Mouse (Mus musculus) heart, embryonic 11.5 days (tissue): Measurements from ENCODE around the gene Herpud1. TPM values are rescaled to one million over a fixed set of nuclear protein-coding genes. Genes with fewer than 3 reads are reported as not detected.

ENCODE experiments used
- ATAC-seq: fragments of 200-750 bp; cut with Nextera tagmentation; replicated peaks from 2 replicates; pipeline ENCODE4 v1.8.0; 2017; ENCODE audit warnings: moderate library complexity; ENCODE audit not compliant: insufficient number of reproducible peaks, low FRiP score, low TSS enrichment
- H3K27ac ChIP-seq: fragments of 300-500 bp; sonication (generic); 2 replicates; pipeline ENCODE4 v1.5.1; 2014; ENCODE audit warnings: mild to moderate bottlenecking, low read depth, low read length
- H3K27me3 ChIP-seq: fragments of 300-500 bp; sonication (generic); 2 replicates; pipeline ENCODE4 v1.6.1; 2014; ENCODE audit warnings: mild to moderate bottlenecking, low read length, mixed read lengths; ENCODE audit not compliant: control insufficient read depth, insufficient read depth
- H3K36me3 ChIP-seq: fragments of 300-500 bp; sonication (generic); 2 replicates; pipeline ENCODE4 v1.6.1; 2014; ENCODE audit warnings: mild to moderate bottlenecking, low read length, moderate library complexity, mixed read lengths; ENCODE audit not compliant: control insufficient read depth, insufficient read depth
- H3K4me1 ChIP-seq: fragments of 300-500 bp; sonication (generic); 2 replicates; pipeline ENCODE4 v1.6.1; 2014; ENCODE audit warnings: low read length; ENCODE audit not compliant: control insufficient read depth, insufficient read depth
- H3K4me2 ChIP-seq: fragments of 300-500 bp; sonication (generic); 2 replicates; pipeline ENCODE4 v1.6.1; 2014; ENCODE audit warnings: mild to moderate bottlenecking, moderate library complexity
- H3K4me3 ChIP-seq: fragments of 300-500 bp; sonication (generic); 2 replicates; pipeline ENCODE4 v1.5.1; 2014; ENCODE audit warnings: low read depth, low read length
- H3K9ac ChIP-seq: fragments of 300-500 bp; sonication (generic); 2 replicates; pipeline ENCODE4 v1.6.1; 2014; ENCODE audit warnings: mild to moderate bottlenecking, low read depth, low read length, moderate library complexity
- H3K9me3 ChIP-seq: fragments of 300-500 bp; sonication (generic); replicated peaks from 2 replicates; pipeline ENCODE4 v1.6.1; 2016; ENCODE audit warnings: low read length; ENCODE audit not compliant: control insufficient read depth
- WGBS: fragments of 180-500 bp; shearing (Covaris S2); extraction: QIAGEN DNeasy Blood & Tissue Kit; methylation state at CpG from one replicate; pipeline ENCODE4 v1.1.7; 2014; ENCODE audit not compliant: insufficient replicate concordance; 5-methylcytosine and 5-hydroxymethylcytosine counted together
- polyA plus RNA-seq: library from polyadenylated mRNA; unstranded; fragments of >200 nt; fragmentation: Nextera tagmentation; extraction: Ambion mirVana; gene quantifications from 2 replicates; pipeline ENCODE4 v1.2.1, GENCODE M21; 2014

The Herpud1 gene
- polyA plus RNA-seq, 1 experiment from 2014 or later, result 80.5 TPM

DNA sequence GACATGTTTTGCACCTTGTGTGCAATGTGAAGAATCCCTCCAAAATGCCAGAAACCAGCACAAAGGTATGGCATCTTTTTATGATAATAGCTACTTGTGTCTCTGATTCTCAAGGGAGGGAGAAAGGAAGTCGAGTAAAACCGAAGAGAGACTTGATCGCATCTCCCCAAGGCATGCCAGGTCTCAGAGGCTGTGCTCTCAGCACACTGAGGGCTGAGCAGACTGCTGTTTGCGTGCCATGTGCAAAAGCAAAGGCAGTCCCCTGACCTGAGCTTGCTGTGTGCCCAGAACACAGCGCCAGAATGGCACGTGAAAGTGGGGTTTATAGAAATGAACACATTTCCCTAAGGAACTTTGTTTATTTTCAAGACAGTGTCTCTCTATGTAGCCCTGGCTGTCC lies 3.3 kb downstream of the Herpud1 start:
- Histone ChIP-seq H3K9ac (no peak overlapping the region), H3K27me3 (no peaks in the 10 kb centered on the region), H3K4me1 (peaks cover 20% of the 10 kb centered on the region; the same call in 1 of the 2 replicates), H3K27ac (no peak overlapping the region), H3K9me3 (no peaks in the 10 kb centered on the region), H3K36me3 (peaks cover 34% of the 10 kb centered on the region), H3K4me3 (no peak overlapping the region), H3K4me2 (no peak overlapping the region)
- 90% methylated on average over 6 of the region's 6 CpGs for WGBS
- ATAC-seq, result no peak

DNA sequence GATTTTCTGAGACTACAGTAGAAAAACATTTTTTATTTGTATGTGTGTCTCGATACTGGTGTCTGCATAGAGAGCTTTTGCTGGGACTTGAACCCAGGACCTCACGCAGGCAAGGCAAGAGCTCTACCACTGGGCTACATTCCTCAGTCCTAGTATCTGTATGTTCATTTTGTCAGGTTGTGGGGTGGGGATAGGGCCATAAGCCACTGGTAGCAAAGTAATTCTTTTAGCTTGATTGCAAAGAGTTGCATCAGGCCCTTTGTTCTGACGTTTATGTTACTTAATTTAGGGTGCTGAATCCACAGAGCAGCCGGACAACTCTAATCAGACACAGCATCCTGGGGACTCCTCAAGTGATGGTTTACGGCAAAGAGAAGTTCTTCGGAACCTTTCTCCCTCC lies 4.2 kb downstream of the Herpud1 start:
- no peak for ATAC-seq
- no peak overlapping the region for H3K4me2 ChIP-seq
- H3K4me1 ChIP-seq, result peaks cover 20% of the 10 kb centered on the region; the same call in 1 of the 2 replicates
- H3K27me3 ChIP-seq, result no peaks in the 10 kb centered on the region
- no peak overlapping the region for H3K4me3 ChIP-seq
- H3K36me3 ChIP-seq, result peaks cover 42% of the 10 kb centered on the region
- no peak overlapping the region for H3K27ac ChIP-seq
- 89% methylated on average over 6 of the region's 6 CpGs for WGBS
- no peaks in the 10 kb centered on the region for H3K9me3 ChIP-seq
- H3K9ac ChIP-seq, result no peak overlapping the region

DNA sequence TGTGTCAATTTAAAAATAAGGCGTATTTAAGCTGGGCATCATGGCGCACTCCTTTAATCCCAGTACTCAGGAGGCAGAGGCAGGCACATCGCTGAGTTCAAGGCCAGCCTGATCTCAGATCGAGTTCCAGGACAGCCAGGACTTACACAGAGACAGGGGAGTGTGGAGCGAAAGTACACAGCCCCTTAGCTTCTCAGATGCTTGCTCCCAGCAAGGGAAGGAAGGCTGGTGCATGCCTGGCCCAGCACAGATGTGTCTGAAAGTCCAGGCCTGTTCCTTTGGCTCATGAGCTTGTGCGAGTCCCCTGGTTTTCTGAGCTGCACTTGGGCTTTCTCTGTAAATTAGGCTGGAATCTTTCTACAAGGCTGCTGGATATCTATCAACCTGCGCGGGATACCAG lies 4.7 kb downstream of the Herpud1 start:
- H3K36me3 ChIP-seq, result peaks cover 46% of the 10 kb centered on the region
- H3K27ac ChIP-seq, result no peak overlapping the region
- no peaks in the 10 kb centered on the region for H3K9me3 ChIP-seq
- H3K4me2 ChIP-seq, result no peak overlapping the region
- 94% methylated on average over 8 of the region's 8 CpGs for WGBS
- no peak overlapping the region for H3K4me3 ChIP-seq
- ATAC-seq, result no peak
- peaks cover 17% of the 10 kb centered on the region; the same call in 1 of the 2 replicates for H3K4me1 ChIP-seq
- no peak overlapping the region for H3K9ac ChIP-seq
- no peaks in the 10 kb centered on the region for H3K27me3 ChIP-seq

DNA sequence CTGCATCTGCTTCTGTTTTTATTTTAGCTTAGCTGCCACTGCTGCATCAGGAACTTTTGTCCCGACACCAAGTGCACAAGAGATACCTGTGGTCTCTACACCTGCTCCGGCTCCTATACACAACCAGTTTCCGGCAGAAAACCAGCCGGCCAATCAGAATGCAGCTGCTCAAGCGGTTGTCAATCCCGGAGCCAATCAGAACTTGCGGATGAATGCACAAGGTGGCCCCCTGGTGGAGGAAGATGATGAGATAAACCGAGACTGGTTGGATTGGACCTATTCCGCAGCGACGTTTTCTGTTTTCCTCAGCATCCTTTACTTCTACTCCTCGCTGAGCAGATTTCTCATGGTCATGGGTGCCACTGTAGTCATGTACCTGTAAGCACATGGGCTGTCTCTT lies 5.9 kb downstream of the Herpud1 start:
- H3K36me3 ChIP-seq, result peaks cover 46% of the 10 kb centered on the region
- no peaks in the 10 kb centered on the region for H3K27me3 ChIP-seq
- H3K4me3 ChIP-seq, result no peak overlapping the region
- 0 out of 2 replicates have a peak overlapping the region, but pooled peaks have one; percentile 50 for H3K27ac ChIP-seq
- no peak overlapping the region for H3K9ac ChIP-seq
- ATAC-seq, result no peak
- WGBS, result 78% methylated on average over 12 of the region's 12 CpGs
- H3K9me3 ChIP-seq, result no peaks in the 10 kb centered on the region
- no peak overlapping the region for H3K4me2 ChIP-seq
- peaks cover 17% of the 10 kb centered on the region; the same call in 1 of the 2 replicates for H3K4me1 ChIP-seq

DNA sequence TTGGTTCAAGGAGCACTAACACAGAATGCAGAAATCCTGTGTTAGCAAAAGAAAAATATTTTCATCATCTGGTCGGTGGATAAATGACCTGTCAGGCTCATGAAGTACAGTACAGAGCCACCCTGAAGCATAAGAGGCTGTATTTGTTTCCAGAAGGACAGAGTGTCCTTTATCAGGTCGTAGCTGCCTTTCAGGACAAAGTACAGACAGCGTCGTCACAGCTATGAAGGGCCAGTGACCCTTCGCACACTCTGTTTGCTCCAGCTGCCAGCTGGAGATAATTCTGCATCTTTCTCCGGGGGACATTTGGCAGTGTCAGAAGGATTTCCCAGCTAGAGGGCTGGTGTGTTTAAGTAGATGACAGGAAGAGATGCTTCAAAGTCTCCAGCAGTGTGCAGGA lies 6.4 kb downstream of the Herpud1 start:
- no peak for ATAC-seq
- H3K27ac ChIP-seq, result 0 out of 2 replicates have a peak overlapping the region, but pooled peaks have one; percentile 50

DNA sequence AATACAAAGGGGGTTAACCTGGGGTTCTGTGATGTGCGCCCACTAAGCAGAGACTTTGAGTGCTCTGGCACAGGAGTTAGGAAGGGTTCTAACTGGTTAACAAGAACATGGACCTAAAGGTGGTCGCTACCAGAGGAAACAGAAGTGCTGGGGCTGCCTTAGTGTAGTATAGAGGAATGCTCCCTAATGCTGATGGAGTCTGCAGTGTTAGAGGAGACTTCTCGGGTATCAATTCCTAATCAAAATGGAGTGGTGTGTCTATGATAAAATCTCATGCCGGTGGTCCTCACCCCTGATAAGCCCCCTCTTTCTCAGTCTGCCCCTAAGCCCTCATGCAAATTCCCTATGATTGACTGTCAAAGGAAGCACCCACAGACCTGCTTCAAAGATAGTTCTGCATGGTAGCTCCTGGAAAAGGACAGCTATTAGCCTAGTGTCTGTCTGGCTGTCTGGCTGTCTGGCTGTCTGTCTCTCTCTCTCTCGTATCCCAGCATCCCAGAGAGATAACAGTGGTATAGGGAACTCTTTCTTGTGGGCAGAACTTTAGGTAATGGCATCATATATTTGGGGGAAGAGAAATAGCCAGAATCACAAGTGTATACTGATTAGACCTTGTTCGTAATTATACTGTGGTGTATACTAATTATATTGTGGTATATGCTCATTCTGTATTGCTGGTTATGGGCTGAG lies 9.8 kb downstream of the Herpud1 start:
- no peaks in the 10 kb centered on the region for H3K9me3 ChIP-seq
- no peak overlapping the region for H3K4me2 ChIP-seq
- H3K27ac ChIP-seq, result no peak overlapping the region
- H3K4me3 ChIP-seq, result no peak overlapping the region
- WGBS, result 82% methylated on average over 6 of the region's 6 CpGs
- no peak for ATAC-seq
- H3K27me3 ChIP-seq, result no peaks in the 10 kb centered on the region
- no peak overlapping the region for H3K9ac ChIP-seq
- peaks cover 39% of the 10 kb centered on the region for H3K36me3 ChIP-seq
- peaks cover 9% of the 10 kb centered on the region; the same call in 1 of the 2 replicates for H3K4me1 ChIP-seq

More for the DNA sequence above, 6.4 kb downstream of the Herpud1 start:
- 27% methylated on average over 6 of the region's 6 CpGs for WGBS
- Histone ChIP-seq H3K36me3 (peaks cover 46% of the 10 kb centered on the region), H3K4me2 (no peak overlapping the region), H3K4me3 (no peak overlapping the region), H3K4me1 (peaks cover 15% of the 10 kb centered on the region; the same call in 1 of the 2 replicates), H3K9ac (peak overlapping the region; percentile 22; the same call in 1 of the 2 replicates), H3K27me3 (no peaks in the 10 kb centered on the region), H3K9me3 (no peaks in the 10 kb centered on the region)

DNA sequence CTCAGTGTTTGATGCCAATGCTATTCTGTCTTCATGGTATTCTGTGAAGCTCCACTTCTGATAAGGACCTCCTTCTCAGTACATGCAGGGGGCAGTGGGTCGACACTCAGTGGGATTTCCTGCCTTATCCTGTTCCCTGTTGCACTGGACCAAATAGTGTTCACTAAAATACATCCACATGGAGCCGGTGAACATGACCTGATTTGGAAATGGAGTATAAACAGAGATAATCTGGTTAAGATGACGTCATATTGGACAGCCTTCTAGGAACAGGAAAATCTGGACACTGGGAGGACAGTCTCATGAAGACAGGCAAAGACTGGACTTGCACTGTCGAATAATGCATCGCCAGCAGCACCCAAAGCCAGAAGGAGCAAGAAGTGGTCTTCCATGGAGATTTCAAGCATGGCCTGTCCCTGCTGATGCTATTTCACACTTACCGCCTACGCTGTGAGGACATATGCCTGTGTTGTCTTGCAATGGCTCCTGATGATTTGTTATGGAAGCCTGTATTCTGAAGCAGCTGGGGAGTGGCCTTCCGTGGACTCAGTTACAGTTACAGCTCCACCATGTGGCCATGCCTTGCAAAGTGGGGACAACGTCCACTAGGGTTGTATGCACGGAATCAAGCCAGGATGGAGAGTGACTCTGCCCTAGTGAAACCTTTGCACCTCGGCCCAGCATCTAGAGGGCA lies 10.9 kb downstream of the Herpud1 start:
- Histone ChIP-seq H3K4me1 (peaks cover 7% of the 10 kb centered on the region; the same call in 1 of the 2 replicates), H3K9me3 (no peaks in the 10 kb centered on the region), H3K4me3 (no peak overlapping the region), H3K27ac (no peak overlapping the region), H3K4me2 (no peak overlapping the region), H3K27me3 (no peaks in the 10 kb centered on the region), H3K9ac (no peak overlapping the region), H3K36me3 (peaks cover 28% of the 10 kb centered on the region)
- ATAC-seq, result no peak
- 57% methylated on average over 11 of the region's 11 CpGs for WGBS

DNA sequence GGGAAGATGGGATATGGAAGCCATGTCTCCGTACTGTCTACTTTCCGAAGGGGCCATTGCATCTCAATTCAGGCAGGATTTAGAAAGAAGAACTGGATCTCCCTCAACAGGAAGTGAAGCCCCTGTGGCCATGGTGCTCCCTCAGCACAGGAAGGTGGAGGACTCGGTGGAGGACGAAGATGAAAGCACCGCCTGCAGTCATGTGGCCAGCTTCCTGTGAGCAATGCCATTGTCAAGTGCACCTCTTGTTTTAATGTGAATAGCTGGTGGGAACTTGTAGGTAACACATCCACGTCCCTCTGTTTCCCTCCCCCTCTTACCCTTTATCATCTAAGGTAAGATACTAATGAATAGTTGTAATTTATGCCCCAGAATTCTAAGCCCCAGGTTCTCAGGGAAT lies 12.3 kb downstream of the Herpud1 start:
- H3K4me1 ChIP-seq, result no peaks in the 10 kb centered on the region
- no peak overlapping the region for H3K9ac ChIP-seq
- no peaks in the 10 kb centered on the region for H3K9me3 ChIP-seq
- H3K27me3 ChIP-seq, result no peaks in the 10 kb centered on the region
- H3K4me3 ChIP-seq, result no peak overlapping the region
- H3K27ac ChIP-seq, result no peak overlapping the region
- ATAC-seq, result no peak
- peaks cover 20% of the 10 kb centered on the region for H3K36me3 ChIP-seq
- no peak overlapping the region for H3K4me2 ChIP-seq
- 73% methylated on average over 6 of the region's 6 CpGs for WGBS
